Mouse (Mus musculus): ENCODE results near the gene Senp2.
"Not testable (repeated sequence)": the region's sequence is repeated elsewhere in the genome, so short reads cannot be mapped to it uniquely, and the experiment has no call there.

Gene Senp2

GRCm38 (mm10) chr16:22009099-22009584 is at the start of gene Senp2:
Senp2 (plus strand) TSS chr16:22009484.
- DNase-seq (ENCODE audit: low spot score): peak; percentile 100

- DNase-seq (ENCODE audit: low spot score): no peak
Observed at GRCm38 (mm10) chr16:21965576-21965975, 43.7 kb upstream of the Senp2 start.

DNA sequence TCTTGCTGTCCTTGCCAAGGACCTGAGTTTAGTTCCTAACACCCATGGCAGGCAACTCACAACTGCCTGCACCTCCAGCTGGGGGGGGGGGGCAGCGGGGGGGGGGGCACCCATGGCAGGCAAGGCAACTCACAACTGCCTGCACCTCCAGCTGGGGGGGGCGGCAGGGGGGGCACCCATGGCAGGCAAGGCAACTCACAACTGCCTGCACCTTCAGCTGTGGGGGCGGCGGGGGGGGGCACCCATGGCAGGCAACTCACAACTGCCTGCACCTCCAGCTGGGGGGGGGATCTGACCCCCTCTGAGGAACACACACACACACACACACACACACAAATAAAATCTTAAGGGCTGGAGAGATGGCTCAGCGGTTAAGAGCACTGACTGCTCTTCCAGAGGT is 39.4 kb upstream of the Senp2 start:
- no peak for DNase-seq (ENCODE audit: low spot score)

DNA sequence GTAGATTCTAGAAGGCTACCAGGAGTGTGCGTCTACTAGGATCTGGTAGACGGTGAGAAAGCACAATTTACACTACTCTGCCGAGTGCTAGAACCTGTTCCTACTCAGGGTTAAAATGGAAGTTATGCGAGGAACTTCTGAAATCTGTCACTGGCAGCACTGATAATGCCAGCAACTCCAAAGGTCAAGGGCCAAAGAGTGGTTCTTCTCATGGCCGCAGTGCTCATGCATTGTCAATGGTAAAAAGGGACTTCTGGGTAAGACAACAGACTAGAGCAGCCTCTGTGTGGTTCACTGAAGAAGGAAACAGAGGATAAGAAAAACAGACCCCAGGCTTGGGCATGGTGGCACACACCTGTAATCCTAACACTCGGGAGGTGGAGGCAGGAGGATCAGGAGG is 38.7 kb upstream of the Senp2 start:
- no peak for DNase-seq (ENCODE audit: low spot score)

- no peak for DNase-seq (ENCODE audit: low spot score)
Observed at GRCm38 (mm10) chr16:21971446-21971845, 37.8 kb upstream of the Senp2 start.

- no peak for DNase-seq (ENCODE audit: low spot score)
Observed at GRCm38 (mm10) chr16:21976203-21976602, 33.1 kb upstream of the Senp2 start.

GRCm38 (mm10) chr16:21977347-21977746 is 31.9 kb upstream of the Senp2 start:
- no peak for DNase-seq (ENCODE audit: low spot score)

GRCm38 (mm10) chr16:21983146-21983545 is 26.1 kb upstream of the Senp2 start:
- no peak for DNase-seq (ENCODE audit: low spot score)

GRCm38 (mm10) chr16:21983581-21983980 is 25.7 kb upstream of the Senp2 start:
- DNase-seq (ENCODE audit: low spot score): no peak

- no peak for DNase-seq (ENCODE audit: low spot score)
Observed at GRCm38 (mm10) chr16:21984091-21984490, 25.2 kb upstream of the Senp2 start.

- DNase-seq (ENCODE audit: low spot score): no peak
Observed at GRCm38 (mm10) chr16:21986191-21986590, 23.1 kb upstream of the Senp2 start.

GRCm38 (mm10) chr16:21987956-21988355 is 21.3 kb upstream of the Senp2 start:
- DNase-seq (ENCODE audit: low spot score): no peak

GRCm38 (mm10) chr16:21990893-21991292 is 18.4 kb upstream of the Senp2 start:
- not testable (repeated sequence) for DNase-seq (ENCODE audit: low spot score)

DNA sequence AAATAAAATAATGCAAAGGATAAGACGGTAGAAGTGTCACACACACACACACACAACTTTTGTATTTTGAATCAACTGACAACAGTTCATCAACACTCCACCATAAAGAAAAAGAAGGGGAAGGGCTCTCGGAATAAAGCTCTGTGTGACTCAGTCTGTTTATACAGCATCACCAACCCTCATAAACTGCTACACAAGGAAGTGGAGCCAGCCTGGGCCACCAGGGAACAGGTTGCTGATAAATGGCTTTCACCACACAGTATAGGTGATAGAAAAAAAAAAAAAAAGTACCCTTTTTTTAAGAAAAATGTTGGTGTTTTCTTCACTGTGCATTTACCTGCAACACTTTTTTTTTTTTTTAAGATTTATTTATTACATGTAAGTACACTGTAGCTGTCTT is 17.5 kb upstream of the Senp2 start:
- DNase-seq (ENCODE audit: low spot score): peak; percentile 18

DNA sequence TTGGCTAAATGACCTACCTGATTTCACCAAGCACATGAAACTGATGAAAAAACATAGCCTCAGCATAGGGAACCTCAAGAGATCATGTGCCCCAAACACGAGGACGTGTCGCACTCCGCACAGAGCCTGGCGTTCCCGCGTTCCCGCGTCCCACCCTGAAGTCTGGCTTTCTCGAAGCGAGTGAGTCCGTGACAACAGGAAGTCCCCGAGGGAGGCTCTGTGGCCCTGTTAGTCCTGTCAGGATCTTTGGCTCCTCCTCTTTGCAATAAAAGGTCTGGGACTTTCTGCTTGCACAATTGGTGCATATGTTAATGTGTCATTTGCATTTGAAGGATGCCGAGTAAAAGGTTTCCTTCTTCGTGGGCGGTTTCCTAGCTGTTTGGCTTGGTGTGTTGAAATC is 14.0 kb upstream of the Senp2 start, which contains the start of gene Liph:
Gene Liph (minus strand): TSS at position 360 of the 400 bp plus-strand sequence.
- peak; percentile 53 for DNase-seq (ENCODE audit: low spot score)

DNA sequence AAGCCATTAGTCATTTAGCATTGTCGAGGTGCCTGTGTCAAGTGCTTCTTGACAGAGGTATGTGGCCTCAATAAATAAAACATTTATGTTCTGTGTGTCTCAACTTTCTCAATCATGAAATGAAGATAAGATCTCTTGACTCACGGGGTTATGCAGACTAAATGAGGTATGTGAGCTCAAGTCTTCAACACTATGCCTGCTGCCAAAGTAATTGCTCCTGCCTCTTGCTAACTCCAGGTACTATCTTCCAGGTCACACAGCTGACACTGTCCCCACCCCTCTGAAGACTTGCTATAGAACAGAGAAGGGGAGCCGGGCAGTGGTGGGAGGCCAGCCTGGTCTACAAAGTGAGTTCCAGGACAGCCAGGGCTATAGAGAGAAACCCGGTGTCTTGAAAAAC is 12.9 kb upstream of the Senp2 start:
- DNase-seq (ENCODE audit: low spot score): no peak

- peak; percentile 75 for DNase-seq (ENCODE audit: low spot score)
Observed at GRCm38 (mm10) chr16:21996881-21997641, 12.2 kb upstream of the Senp2 start.

DNA sequence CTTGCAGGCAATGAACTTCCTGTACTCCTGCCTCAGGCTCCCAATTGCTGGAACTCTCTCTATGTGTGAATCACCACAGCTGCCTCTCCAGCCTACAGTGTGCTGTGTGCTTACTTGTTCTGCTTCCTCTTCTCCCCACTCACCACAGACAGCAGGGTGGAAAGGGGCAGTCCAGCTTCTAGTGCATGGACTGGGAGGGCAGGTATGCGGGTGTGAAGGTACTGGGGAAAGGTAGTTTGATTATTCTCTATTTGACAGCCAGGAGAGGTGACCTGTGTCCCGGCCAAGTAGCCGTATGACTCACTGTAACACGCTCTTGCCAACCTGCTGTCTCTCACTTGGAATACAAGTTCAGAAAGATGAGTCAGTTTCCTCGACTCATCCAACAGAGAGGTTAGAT is 11.2 kb upstream of the Senp2 start:
- peak; percentile 50 for DNase-seq (ENCODE audit: low spot score)

GRCm38 (mm10) chr16:21999941-22000690 is 9.2 kb upstream of the Senp2 start:
- no peak for DNase-seq (ENCODE audit: low spot score)

DNA sequence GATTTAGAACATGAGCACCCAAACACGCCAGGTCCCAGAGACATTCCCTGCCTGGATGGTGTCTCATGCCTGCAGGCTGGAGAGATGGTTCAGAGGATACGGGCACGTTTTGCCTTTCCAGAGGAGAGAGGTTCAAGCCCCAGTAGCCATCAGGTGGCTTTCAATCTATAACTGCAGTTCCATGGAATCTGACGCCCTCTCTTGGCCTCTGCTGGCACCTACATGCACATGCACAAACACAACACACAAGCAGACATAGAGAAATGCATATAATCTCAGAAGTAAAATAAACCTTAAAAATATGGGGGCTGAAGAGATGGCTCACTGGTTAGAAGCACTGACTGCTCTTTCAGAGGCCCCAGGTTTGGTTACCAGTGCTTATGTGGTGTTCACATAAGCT is 8.1 kb upstream of the Senp2 start:
- no peak for DNase-seq (ENCODE audit: low spot score)

DNA sequence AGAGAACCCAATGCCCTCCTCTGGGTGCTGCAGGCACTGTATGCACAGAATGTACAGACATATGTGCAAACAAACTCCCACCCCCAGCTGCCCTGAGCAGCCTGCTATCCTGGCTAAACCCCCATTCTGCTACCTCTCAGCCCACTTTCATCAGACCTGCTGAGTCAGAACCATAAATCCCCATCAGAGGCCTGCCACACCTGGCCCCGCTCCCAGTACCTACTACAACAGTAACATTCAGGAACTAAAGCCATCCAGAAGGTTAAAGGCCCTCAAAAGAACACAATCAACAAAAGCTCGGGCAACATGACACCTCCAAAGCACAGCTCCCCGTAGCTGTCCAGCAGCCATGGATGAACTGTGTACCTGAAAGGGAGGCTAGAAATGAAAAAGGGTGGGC is 7.7 kb upstream of the Senp2 start:
- DNase-seq (ENCODE audit: low spot score): no peak

GRCm38 (mm10) chr16:22009596-22009995 is 312 bp downstream of the Senp2 start:
- no peak for DNase-seq (ENCODE audit: low spot score)

GRCm38 (mm10) chr16:22015569-22015968 is 6.3 kb downstream of the Senp2 start:
- DNase-seq (ENCODE audit: low spot score): no peak

Data from urinary bladder, postnatal 14 days (tissue).